Mouse (Mus musculus) myocyte (in vitro differentiated cells): Measurements from ENCODE around the gene Dhx16.

ENCODE experiments used
- MAX ChIP-seq: IDR thresholded peaks from one replicate; pipeline ENCODE4 v1.6.1; 2011; ENCODE audit warnings: low read depth, mild to moderate bottlenecking, control low read depth
- POLR2A ChIP-seq: IDR thresholded peaks from one replicate; pipeline ENCODE4 v1.6.1; 2011; ENCODE audit warnings: low read depth, mild to moderate bottlenecking, control low read depth, moderate library complexity; ENCODE audit not compliant: insufficient read length
- USF1 ChIP-seq: IDR thresholded peaks from one replicate; pipeline ENCODE4 v1.6.1; 2011; ENCODE audit warnings: low read depth, mild to moderate bottlenecking, control low read depth, moderate library complexity

DNA sequence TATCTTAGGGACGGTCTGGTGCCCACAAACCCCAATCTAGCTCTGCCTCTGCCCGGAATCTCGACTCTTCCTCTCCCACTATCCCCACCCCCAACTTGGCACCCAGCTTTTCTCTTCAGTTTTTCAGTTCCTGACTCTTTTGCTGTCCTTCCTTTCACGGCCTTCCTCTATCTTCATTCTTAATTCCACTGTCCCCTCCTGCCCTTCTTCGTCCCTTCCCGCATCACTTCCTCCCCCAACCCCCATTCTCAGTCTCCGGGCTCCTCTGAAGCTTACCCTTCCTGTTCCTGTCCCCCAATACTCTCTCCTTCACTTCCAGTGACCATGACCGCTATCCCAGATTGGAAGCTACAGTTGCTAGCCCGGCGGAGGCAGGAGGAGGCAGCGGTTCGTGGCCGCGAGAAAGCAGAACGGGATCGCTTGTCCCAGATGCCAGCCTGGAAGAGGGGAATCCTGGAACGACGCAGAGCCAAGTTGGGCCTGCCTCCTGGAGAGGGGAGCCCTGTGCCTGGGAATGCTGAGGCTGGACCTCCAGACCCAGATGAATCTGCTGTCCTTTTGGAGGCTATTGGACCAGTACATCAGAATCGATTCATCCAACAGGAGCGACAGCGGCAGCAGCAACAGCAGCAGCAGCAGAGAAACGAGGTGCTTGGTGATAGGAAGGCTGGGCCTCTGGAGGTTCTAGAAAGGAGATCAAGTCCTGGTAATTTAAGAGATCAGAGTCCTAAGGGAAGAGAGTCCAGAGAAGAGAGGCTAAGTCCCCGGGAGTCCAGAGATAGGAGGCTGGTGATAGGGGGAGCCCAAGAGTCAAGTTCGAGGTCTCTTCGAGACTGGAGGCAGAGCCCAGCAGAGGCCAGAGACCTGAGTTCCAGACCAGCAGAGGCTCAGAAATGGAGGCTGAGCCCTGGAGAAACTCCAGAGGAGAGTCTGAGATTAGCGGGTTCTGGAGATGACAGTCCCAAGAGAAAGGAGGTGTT, 12.4 kb upstream of the Dhx16 start:
- TF ChIP-seq POLR2A (no peak), USF1 (no peak), MAX (no peak)
